Mouse (Mus musculus): ENCODE results near the gene H3f3a.

DNA sequence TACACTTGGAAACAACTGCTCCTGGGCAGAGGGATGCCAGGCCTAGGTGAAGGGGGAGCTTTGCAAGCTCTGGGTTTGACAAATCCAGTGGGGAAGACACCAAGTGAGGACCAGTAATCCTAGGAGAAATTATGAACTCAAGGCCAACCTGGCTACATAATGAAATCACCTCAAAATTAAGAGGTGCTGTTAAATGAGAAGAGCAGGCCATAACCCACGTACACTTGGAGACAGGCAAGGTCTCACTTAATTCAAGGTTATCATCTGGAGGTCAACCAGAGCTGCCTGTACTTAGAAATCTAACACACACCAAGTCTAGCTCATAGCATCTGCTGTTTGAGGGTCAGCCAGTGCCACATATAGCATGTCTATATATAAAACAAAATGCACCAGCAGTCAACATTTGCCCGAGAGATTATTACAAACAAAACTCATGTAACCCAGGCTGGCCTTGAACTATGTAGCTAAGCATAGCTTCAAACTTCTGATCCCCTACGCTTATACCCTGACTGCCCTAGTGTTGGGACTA is 12.2 kb downstream of the H3f3a start:
- TF ChIP-seq CTCF (IDR thresholded peaks at IDR 0.05; ENCODE audit: insufficient read depth, low read length) = no peak
- no peak for TF ChIP-seq POLR2A (IDR thresholded peaks at IDR 0.05; ENCODE audit: borderline replicate concordance, extremely low read depth, low read depth, low read length)
